In the genomic region with DNA sequence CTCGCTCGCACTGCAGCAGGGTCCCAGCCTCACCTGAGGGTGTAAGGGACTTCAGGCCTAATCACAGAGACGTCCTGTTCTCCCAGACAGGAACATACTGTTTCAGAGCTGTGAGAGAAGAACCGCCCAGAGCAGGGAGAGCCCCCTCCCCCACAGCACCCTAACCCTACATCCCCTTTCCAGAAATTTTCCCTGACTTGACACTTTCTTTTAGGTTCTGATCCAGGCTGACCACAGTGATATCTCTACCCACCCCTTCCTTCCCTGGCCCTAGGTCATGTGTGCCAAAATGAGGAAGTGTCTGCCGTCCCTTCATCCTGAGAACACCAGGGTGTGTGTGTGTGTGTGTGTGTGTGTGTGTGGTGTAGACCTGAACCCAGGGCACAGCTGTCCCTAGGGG, we compare ENCODE assay signal across 9 mouse cellular contexts. TPM values are rescaled to one million over a fixed set of nuclear protein-coding genes. Genes with fewer than 3 reads are reported as not detected.
DNase-seq lines count a peak whose midpoint lies in the region; TF ChIP-seq lines count a peak whose summit lies in the region.
"Had no signal": no experiment of that assay in that cellular context is flagged by ENCODE, and none has a peak within 500 bp of the region (broad histone marks: within the 10 kb centered on the region; RNA-seq: fewer than 3 reads in every experiment).

A gene (minus strand): TSS at position 255 of the 400 bp plus-strand sequence.

- no peaks in the 10 kb centered on the region for H3K9me3 ChIP-seq in megakaryocyte, embryonic 14.5 days

- TF ChIP-seq CTCF in kidney, adult 2 months (conservative IDR thresholded peaks at IDR 0.05; ENCODE audit: insufficient read depth, insufficient read length, low read depth, low read length), result no peak

- WGBS in kidney, adult 2 months, result 63% methylated on average over 5 of the region's 5 CpGs
- 56% methylated on average over 5 of the region's 5 CpGs for WGBS in large intestine, adult 2 months

- H3K27ac ChIP-seq in kidney, adult 2 months (ENCODE audit: insufficient read depth, low read depth, low read length), result no peak within 1 kb of the TSS

- DNase-seq in kidney, adult 2 months, result peak; percentile 32
- no peak for DNase-seq in kidney, postnatal 25 days
- no peak for DNase-seq in adrenal gland, adult 8-10 months
- no peak for DNase-seq in gonadal fat pad, adult 2 months (ENCODE audit: low read depth)
- no peak for DNase-seq in large intestine, adult 2 months (ENCODE audit: low read depth, low spot score)
- DNase-seq in embryo, embryonic 10.5 days (ENCODE audit: low spot score), result no peak
- DNase-seq in cerebellum, postnatal 4 days (ENCODE audit: low spot score in 2 of 2), result no peak

- no peaks in the 10 kb centered on the region for H3K4me1 ChIP-seq in kidney, adult 2 months (ENCODE audit: control insufficient read depth, insufficient read depth, low read length)
- peaks cover 39% of the 10 kb centered on the region for H3K4me1 ChIP-seq in megakaryocyte, embryonic 14.5 days

- H3K36me3 ChIP-seq in kidney, adult 2 months (ENCODE audit: control insufficient read depth, insufficient read depth, low read length), result no peaks in the 10 kb centered on the region
- H3K36me3 ChIP-seq in megakaryocyte, embryonic 14.5 days (replicated peaks; ENCODE audit: low read length), result no peaks in the 10 kb centered on the region

- H3K27me3 ChIP-seq in kidney, adult 2 months (replicated peaks; ENCODE audit: control insufficient read depth, insufficient read depth, low read length), result no peaks in the 10 kb centered on the region
- peaks cover 92% of the 10 kb centered on the region for H3K27me3 ChIP-seq in megakaryocyte, embryonic 14.5 days (replicated peaks)

- H3K4me3 ChIP-seq in kidney, adult 2 months (ENCODE audit: insufficient read depth, low read depth, low read length), result no peak within 1 kb of the TSS
- H3K4me3 ChIP-seq in megakaryocyte, embryonic 14.5 days (replicated peaks), result peak within 1 kb of the TSS; percentile 60

- no peak for TF ChIP-seq POLR2A in kidney, adult 2 months (IDR thresholded peaks at IDR 0.05; ENCODE audit: low read depth, low read length)

RNA-seq across cellular contexts. Expression of the gene that starts here (rescaled TPM):
- polyA plus RNA-seq in kidney, adult 2 months (2012; rRNA removed), result 42.7 and 51.9 TPM in 2 replicates
- total RNA-seq in adrenal gland, adult 8-10 months (2022), result 10 to 100 TPM; 45.8 to 82.2 (median 63.4) TPM
- 129 and 179 TPM in 2 replicates for polyA plus RNA-seq in gonadal fat pad, adult 2 months (2012; rRNA removed)
- 90.7 and 119 TPM in 2 replicates for polyA plus RNA-seq in large intestine, adult 2 months (2012; rRNA removed)
- 141 and 357 TPM in 2 replicates for polyA plus RNA-seq in megakaryocyte, embryonic 14.5 days (2012; ENCODE audit: insufficient read depth, low replicate concordance)
- total RNA-seq: ES-E14 had no signal
